Mouse (Mus musculus): ENCODE measurements around the gene Bglap2. TPM values are rescaled to one million over a fixed set of nuclear protein-coding genes. Genes with fewer than 3 reads are reported as not detected.
"Not testable (repeated sequence)": the region's sequence is repeated elsewhere in the genome, so short reads cannot be mapped to it uniquely, and the experiment has no call there.

The Bglap2 gene
- not detected in 2 replicates for polyA plus RNA-seq (2012; ENCODE audit: insufficient read depth, low replicate concordance)

- H3K36me3 ChIP-seq (replicated peaks; ENCODE audit: low read length); H3K27me3 ChIP-seq (replicated peaks); H3K9me3 ChIP-seq; H3K4me3 ChIP-seq (replicated peaks): not testable (repeated sequence)
- H3K4me1 ChIP-seq = peaks cover 21% of the 10 kb centered on the region
These were observed at the start of gene Bglap2 for GRCm38 (mm10) chr3:88378599-88378998. Gene Bglap2 (minus strand): TSS chr3:88378699.

- H3K4me1 ChIP-seq = peaks cover 47% of the 10 kb centered on the region
- H3K9me3 ChIP-seq = no peaks in the 10 kb centered on the region
- H3K27me3 ChIP-seq (replicated peaks) = no peaks in the 10 kb centered on the region
- H3K36me3 ChIP-seq (replicated peaks; ENCODE audit: low read length) = no peaks in the 10 kb centered on the region
- no peak overlapping the region for H3K4me3 ChIP-seq (replicated peaks)
- TF ChIP-seq GATA1 (IDR thresholded peaks at IDR 0.05; ENCODE audit: borderline replicate concordance, low read length) (no peak), FLI1 (IDR thresholded peaks at IDR 0.05; ENCODE audit: low read length) (no peak)
These were observed 48.9 kb upstream of the Bglap2 start for GRCm38 (mm10) chr3:88427342-88427905.

- no peaks in the 10 kb centered on the region for H3K9me3 ChIP-seq
- TF ChIP-seq FLI1 (IDR thresholded peaks at IDR 0.05; ENCODE audit: low read length) (no peak), GATA1 (IDR thresholded peaks at IDR 0.05; ENCODE audit: borderline replicate concordance, low read length) (no peak)
- H3K36me3 ChIP-seq (replicated peaks; ENCODE audit: low read length) = peaks cover 8% of the 10 kb centered on the region
- peak overlapping the region; percentile 99 for H3K4me3 ChIP-seq (replicated peaks)
- H3K4me1 ChIP-seq = peaks cover 53% of the 10 kb centered on the region
- H3K27me3 ChIP-seq (replicated peaks) = no peaks in the 10 kb centered on the region
These were observed 47.4 kb upstream of the Bglap2 start for GRCm38 (mm10) chr3:88425708-88426420.

- H3K4me3 ChIP-seq (replicated peaks) = peak overlapping the region; percentile 99
- H3K27me3 ChIP-seq (replicated peaks) = no peaks in the 10 kb centered on the region
- H3K4me1 ChIP-seq = peaks cover 59% of the 10 kb centered on the region
- H3K36me3 ChIP-seq (replicated peaks; ENCODE audit: low read length) = peaks cover 14% of the 10 kb centered on the region
- H3K9me3 ChIP-seq = no peaks in the 10 kb centered on the region
- TF ChIP-seq GATA1 (IDR thresholded peaks at IDR 0.05; ENCODE audit: borderline replicate concordance, low read length) = no peak
- TF ChIP-seq FLI1 (IDR thresholded peaks at IDR 0.05; ENCODE audit: low read length) = no peak
These were observed 46.8 kb upstream of the Bglap2 start for GRCm38 (mm10) chr3:88425330-88425689.

GRCm38 (mm10) chr3:88424605-88425329, 46.3 kb upstream of the Bglap2 start, which contains the start of gene Slc25a44:
Gene Slc25a44 (minus strand): TSS chr3:88425139.
- H3K36me3 ChIP-seq (replicated peaks; ENCODE audit: low read length) = peaks cover 19% of the 10 kb centered on the region
- peak within 1 kb of the TSS; percentile 99 for H3K4me3 ChIP-seq (replicated peaks)
- H3K27me3 ChIP-seq (replicated peaks) = no peaks in the 10 kb centered on the region
- TF ChIP-seq FLI1 (IDR thresholded peaks at IDR 0.05; ENCODE audit: low read length) (no peak), GATA1 (IDR thresholded peaks at IDR 0.05; ENCODE audit: borderline replicate concordance, low read length) (no peak)
- H3K9me3 ChIP-seq = no peaks in the 10 kb centered on the region
- peaks cover 62% of the 10 kb centered on the region for H3K4me1 ChIP-seq

- Histone ChIP-seq H3K36me3 (replicated peaks; ENCODE audit: low read length) (peaks cover 45% of the 10 kb centered on the region), H3K27me3 (replicated peaks) (no peaks in the 10 kb centered on the region), H3K9me3 (no peaks in the 10 kb centered on the region), H3K4me1 (peaks cover 79% of the 10 kb centered on the region), H3K4me3 (replicated peaks) (peak overlapping the region; percentile 86)
- TF ChIP-seq GATA1 (IDR thresholded peaks at IDR 0.05; ENCODE audit: borderline replicate concordance, low read length) = no peak
- no peak for TF ChIP-seq FLI1 (IDR thresholded peaks at IDR 0.05; ENCODE audit: low read length)
These were observed 43.7 kb upstream of the Bglap2 start for GRCm38 (mm10) chr3:88422020-88422720.

GRCm38 (mm10) chr3:88420771-88421170, 42.3 kb upstream of the Bglap2 start:
- no peak for TF ChIP-seq FLI1 (IDR thresholded peaks at IDR 0.05; ENCODE audit: low read length)
- TF ChIP-seq GATA1 (IDR thresholded peaks at IDR 0.05; ENCODE audit: borderline replicate concordance, low read length) = no peak
- H3K4me1 ChIP-seq = peaks cover 87% of the 10 kb centered on the region
- H3K36me3 ChIP-seq (replicated peaks; ENCODE audit: low read length) = peaks cover 59% of the 10 kb centered on the region
- no peaks in the 10 kb centered on the region for H3K27me3 ChIP-seq (replicated peaks)
- peak overlapping the region; percentile 6 for H3K4me3 ChIP-seq (replicated peaks)
- no peaks in the 10 kb centered on the region for H3K9me3 ChIP-seq

- Histone ChIP-seq H3K9me3 (no peaks in the 10 kb centered on the region), H3K4me3 (replicated peaks) (peak overlapping the region; percentile 31), H3K36me3 (replicated peaks; ENCODE audit: low read length) (peaks cover 87% of the 10 kb centered on the region), H3K27me3 (replicated peaks) (no peaks in the 10 kb centered on the region), H3K4me1 (peaks cover 87% of the 10 kb centered on the region)
- TF ChIP-seq GATA1 (IDR thresholded peaks at IDR 0.05; ENCODE audit: borderline replicate concordance, low read length) = no peak
- TF ChIP-seq FLI1 (IDR thresholded peaks at IDR 0.05; ENCODE audit: low read length) = no peak
These were observed 39.5 kb upstream of the Bglap2 start for GRCm38 (mm10) chr3:88418016-88418415.

- Histone ChIP-seq H3K36me3 (replicated peaks; ENCODE audit: low read length) (peaks cover 99% of the 10 kb centered on the region), H3K27me3 (replicated peaks) (no peaks in the 10 kb centered on the region), H3K4me1 (peaks cover 82% of the 10 kb centered on the region), H3K9me3 (no peaks in the 10 kb centered on the region), H3K4me3 (replicated peaks) (no peak overlapping the region)
- TF ChIP-seq GATA1 (IDR thresholded peaks at IDR 0.05; ENCODE audit: borderline replicate concordance, low read length) = no peak
- no peak for TF ChIP-seq FLI1 (IDR thresholded peaks at IDR 0.05; ENCODE audit: low read length)
These were observed 37.2 kb upstream of the Bglap2 start for GRCm38 (mm10) chr3:88415668-88416067.
